Mouse (Mus musculus) urinary bladder, postnatal 4 days (tissue): ENCODE measurements around the gene Trak1.

ENCODE experiments used
- DNase-seq, 2 experiments: peaks; one replicate each; pipeline ENCODE4 v3.0.0; 2021 to 2022; ENCODE audit warnings: low spot score in 2 of 2

Gene Trak1

GRCm38 (mm10) chr9:121297171-121298064 is at the start of gene Trak1:
TSS of gene Trak1 (plus strand) at chr9:121297502.
- peak in 1 of 2 experiments; percentile 56 for DNase-seq

GRCm38 (mm10) chr9:121247956-121248775 is 49.1 kb upstream of the Trak1 start:
- DNase-seq: peak; percentile 66 to 85

- DNase-seq: peak in 1 of 2 experiments; percentile 54
Observed at GRCm38 (mm10) chr9:121249805-121250204, 47.5 kb upstream of the Trak1 start.

- DNase-seq: peak in 1 of 2 experiments; percentile 54
Observed at GRCm38 (mm10) chr9:121250854-121251253, 46.4 kb upstream of the Trak1 start.

- peak; percentile 13 to 32 for DNase-seq
Observed at GRCm38 (mm10) chr9:121253983-121254382, 43.3 kb upstream of the Trak1 start.

- DNase-seq: peak in 1 of 2 experiments; percentile 51
Observed at GRCm38 (mm10) chr9:121254761-121255160, 42.5 kb upstream of the Trak1 start.

GRCm38 (mm10) chr9:121257106-121257505 is 40.2 kb upstream of the Trak1 start:
- peak in 1 of 2 experiments; percentile 48 for DNase-seq

- DNase-seq: no peak
Observed at GRCm38 (mm10) chr9:121265307-121265706, 32.0 kb upstream of the Trak1 start.

- DNase-seq: no peak
Observed at GRCm38 (mm10) chr9:121271149-121271548, 26.2 kb upstream of the Trak1 start.

GRCm38 (mm10) chr9:121271561-121271960 is 25.7 kb upstream of the Trak1 start:
- no peak for DNase-seq

GRCm38 (mm10) chr9:121276745-121277117 is 20.6 kb upstream of the Trak1 start:
- no peak for DNase-seq

GRCm38 (mm10) chr9:121277118-121278060 is 19.9 kb upstream of the Trak1 start, which contains the start of gene Ulk4:
TSS of gene Ulk4 (minus strand) at chr9:121277197.
- DNase-seq: peak; percentile 89 to 90

- DNase-seq: no peak
Observed at GRCm38 (mm10) chr9:121279216-121279615, 18.1 kb upstream of the Trak1 start.

- no peak for DNase-seq
Observed at GRCm38 (mm10) chr9:121281891-121282290, 15.4 kb upstream of the Trak1 start.

GRCm38 (mm10) chr9:121283620-121284185 is 13.6 kb upstream of the Trak1 start:
- no peak for DNase-seq

- DNase-seq: no peak
Observed at GRCm38 (mm10) chr9:121284422-121284821, 12.9 kb upstream of the Trak1 start.

GRCm38 (mm10) chr9:121285341-121286324 is 11.7 kb upstream of the Trak1 start:
- no peak for DNase-seq

- no peak for DNase-seq
Observed at GRCm38 (mm10) chr9:121286325-121286901, 10.9 kb upstream of the Trak1 start.

- no peak for DNase-seq
Observed at GRCm38 (mm10) chr9:121291275-121291674, 6.0 kb upstream of the Trak1 start.
